Mouse (Mus musculus) c-Kit-positive CD71-negative TER-119-negative erythroid progenitor cells, embryonic 14.5 days (primary cell): ENCODE measurements around the gene Cnst.

Experiments used
- DNase-seq: peaks from one replicate; pipeline ENCODE4 v3.0.0-alpha.2; 2013; ENCODE audit warnings: low read depth

Cnst gene

GRCm38 (mm10) chr1:179545768-179546550 is at the start of gene Cnst, which contains the start of gene Tfb2m:
TSS of gene Cnst (plus strand) at chr1:179546370.
TSS of gene Tfb2m (minus strand) at chr1:179546267.
- peak; percentile 99 for DNase-seq

GRCm38 (mm10) chr1:179499257-179499656 is 46.9 kb upstream of the Cnst start:
- DNase-seq = no peak

- DNase-seq = no peak
Measured at GRCm38 (mm10) chr1:179502565-179502964, 43.6 kb upstream of the Cnst start.

- peak; percentile 30 for DNase-seq
Measured at GRCm38 (mm10) chr1:179506530-179507315, 39.4 kb upstream of the Cnst start.

GRCm38 (mm10) chr1:179510546-179511340 is 35.4 kb upstream of the Cnst start:
- DNase-seq = no peak

GRCm38 (mm10) chr1:179511895-179512294 is 34.3 kb upstream of the Cnst start:
- no peak for DNase-seq

DNA sequence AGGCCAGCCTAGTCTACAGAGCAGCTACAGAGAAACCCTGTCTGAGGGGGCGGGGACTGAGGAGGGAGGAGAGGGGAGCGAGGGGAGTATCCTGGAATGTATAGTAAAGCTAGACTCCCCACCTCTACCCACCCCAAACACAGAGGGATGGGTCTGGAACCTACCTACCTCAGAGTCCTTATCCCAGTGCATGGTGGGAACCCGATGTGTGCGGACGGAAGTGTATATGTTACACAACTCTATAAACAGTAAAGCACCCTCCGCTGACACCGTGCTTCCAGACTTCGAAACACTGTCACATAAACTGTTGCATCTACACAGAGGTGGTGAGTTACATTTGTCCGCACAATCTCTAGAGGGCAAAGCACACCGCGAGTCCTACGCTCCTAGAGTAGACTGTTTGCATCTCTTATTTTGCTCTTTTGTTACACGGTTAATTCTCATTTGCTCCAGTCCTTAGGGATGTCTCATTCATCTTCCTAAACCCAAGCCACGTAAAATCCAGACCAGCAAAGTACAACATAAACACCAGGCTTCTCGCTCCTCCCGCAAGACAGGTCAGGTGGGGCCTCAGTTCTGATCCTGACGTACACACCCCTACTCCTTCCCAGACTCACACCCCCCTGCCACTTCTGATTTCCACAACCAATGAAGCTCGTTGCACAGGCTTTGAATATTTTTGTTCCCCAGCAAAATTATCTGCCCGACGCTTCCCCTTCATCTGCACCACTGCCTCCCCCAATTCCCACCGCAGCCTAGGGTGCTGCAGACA is 29.0 kb upstream of the Cnst start:
- DNase-seq = no peak

- peak; percentile 78 for DNase-seq
Measured at GRCm38 (mm10) chr1:179517713-179518465, 28.3 kb upstream of the Cnst start, which contains the start of gene Smyd3. TSS of gene Smyd3 (minus strand) at chr1:179518041.

DNA sequence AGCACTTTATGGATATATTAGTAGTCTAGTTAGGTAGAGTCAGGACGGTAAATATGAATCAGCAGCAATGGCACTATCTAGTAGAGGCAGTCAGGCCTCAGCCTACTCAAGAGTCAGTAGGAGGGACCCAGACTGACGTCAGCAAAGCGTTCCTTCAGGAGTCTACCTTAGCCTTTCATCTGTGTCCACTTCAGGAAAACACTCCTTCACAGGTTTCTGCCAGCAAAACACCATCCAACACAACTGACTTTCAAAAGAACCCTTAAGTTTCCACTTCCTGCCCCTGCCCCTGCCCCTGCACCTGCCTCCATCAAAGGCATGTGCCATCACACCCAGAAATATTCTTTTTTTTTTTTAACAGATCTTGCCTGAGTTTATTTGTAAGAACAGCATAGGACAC is 26.3 kb upstream of the Cnst start:
- no peak for DNase-seq

GRCm38 (mm10) chr1:179539054-179539453 is 7.1 kb upstream of the Cnst start:
- no peak for DNase-seq

DNA sequence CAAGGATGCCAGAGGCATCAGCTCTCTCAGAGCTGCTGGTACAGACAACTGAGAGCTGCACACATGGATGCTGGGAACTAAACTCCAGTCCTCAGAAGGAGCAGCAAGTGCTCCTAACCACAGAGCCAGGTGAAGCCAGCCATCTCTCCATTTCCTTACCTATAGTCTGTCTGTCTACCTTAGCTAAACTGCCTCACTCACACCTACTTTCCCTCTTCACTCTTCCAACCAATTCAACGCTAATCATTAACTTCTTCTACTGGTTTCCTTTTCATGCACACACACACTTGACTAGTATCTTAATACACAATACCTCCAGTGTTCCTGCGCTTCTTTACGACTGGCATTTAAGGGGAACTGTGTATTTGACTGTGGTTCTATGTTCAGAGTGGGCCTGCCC is 6.3 kb upstream of the Cnst start:
- DNase-seq = no peak

GRCm38 (mm10) chr1:179541502-179541901 is 4.7 kb upstream of the Cnst start:
- no peak for DNase-seq

- peak; percentile 53 for DNase-seq
Measured at GRCm38 (mm10) chr1:179546551-179546917, 364 bp downstream of the Cnst start.

GRCm38 (mm10) chr1:179547176-179547575 is 1.0 kb downstream of the Cnst start:
- no peak for DNase-seq

DNA sequence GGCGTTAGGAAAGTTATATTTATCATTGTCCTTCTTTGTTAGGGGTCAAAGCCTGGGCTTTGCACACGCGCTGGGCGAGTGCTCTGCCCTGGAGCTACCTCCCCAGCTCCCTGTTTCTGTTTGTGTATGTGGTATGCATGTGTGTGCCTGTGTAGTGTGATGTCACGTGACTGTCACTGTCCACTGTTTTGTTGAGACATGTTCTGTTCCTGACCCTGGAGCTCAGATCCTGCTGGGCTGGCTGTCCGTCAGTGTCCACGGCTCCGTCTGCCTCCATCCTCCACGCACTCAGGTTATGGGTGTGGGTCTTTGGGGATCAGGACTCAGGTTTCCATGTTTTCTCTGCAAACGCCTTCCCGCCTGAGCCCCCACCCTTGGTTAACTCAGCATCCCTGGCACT is 2.0 kb downstream of the Cnst start:
- DNase-seq = no peak

DNA sequence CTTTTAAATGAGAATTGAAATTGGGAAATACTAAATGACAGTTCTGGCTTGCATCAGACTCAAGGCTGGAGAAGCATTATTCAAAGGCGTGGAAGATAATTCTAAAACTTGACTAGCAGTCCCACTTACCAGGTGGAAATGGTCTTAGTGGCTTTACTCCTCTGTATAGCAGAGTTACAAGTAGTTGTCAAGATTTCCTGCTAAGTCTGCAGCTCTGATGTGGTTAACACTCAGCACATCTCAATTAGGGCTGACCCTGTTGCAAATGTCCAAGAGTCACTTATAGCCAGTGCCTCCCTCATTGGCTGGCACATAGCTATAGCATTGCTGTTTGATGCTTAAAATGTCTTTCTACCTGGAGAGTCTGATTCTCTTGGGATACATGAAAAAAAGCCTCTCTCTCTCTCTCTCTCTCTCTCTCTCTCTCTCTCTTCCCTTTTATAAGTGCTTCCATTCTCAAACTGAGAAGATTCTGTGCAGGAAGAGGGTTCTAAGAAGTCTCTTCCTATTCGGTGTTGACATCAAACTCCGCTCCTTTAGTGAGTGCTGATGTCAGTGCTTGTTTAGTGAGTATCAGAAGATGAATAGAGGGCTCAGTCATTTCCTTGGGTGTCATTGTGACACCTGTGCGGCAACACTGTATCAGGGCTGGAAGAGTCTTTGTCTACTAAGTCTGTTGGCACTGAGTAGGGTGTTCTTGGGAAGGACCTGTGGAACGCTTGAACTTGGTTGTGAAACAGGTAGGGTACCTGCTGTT is 3.0 kb downstream of the Cnst start:
- DNase-seq = no peak

GRCm38 (mm10) chr1:179551336-179551735 is 5.2 kb downstream of the Cnst start:
- DNase-seq = no peak

DNA sequence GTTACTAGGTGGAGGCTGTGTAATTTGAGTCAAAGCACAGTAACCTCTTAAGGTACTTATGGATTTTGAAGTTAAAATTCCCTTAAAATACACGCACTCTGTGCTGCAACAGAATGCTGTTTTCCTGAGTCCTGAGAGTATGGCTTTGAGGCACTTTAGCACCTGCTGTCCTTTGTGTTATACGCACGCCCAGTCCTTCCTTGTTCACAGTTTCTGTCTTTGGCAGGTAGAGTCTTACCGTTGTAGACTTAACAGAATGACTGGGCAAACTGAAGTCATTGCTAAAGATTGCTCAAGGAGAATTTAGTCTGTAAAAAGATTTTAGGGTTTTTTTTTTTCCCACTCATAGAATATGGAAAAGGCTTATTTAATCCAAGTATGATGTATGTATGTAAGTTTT is 5.8 kb downstream of the Cnst start:
- no peak for DNase-seq

GRCm38 (mm10) chr1:179552751-179553150 is 6.6 kb downstream of the Cnst start:
- DNase-seq = no peak
